Mouse (Mus musculus) spleen, adult 2 months (tissue): ENCODE data around the gene Capn12. TPM values are rescaled to one million over a fixed set of nuclear protein-coding genes. Genes with fewer than 3 reads are reported as not detected.

Source experiments
- DNase-seq, 2 experiments: peaks; one replicate each; pipeline versions ENCODE4 v3.0.0 to v3.0.0-alpha.2; 2012 to 2021; ENCODE audit warnings: low spot score in 2 of 2, low read depth in 1 of 2
- H3K27ac ChIP-seq: fragments of 200-500 bp; 2 replicates; pipeline ENCODE4 v1.5.1; 2012; ENCODE audit warnings: low read length, inconsistent platforms; ENCODE audit not compliant: insufficient read depth
- H3K27me3 ChIP-seq: fragments of 200-500 bp; 2 replicates; pipeline ENCODE4 v1.6.1; 2012; ENCODE audit warnings: mild to moderate bottlenecking, moderate library complexity, low read length, inconsistent platforms; ENCODE audit not compliant: control insufficient read depth, insufficient read depth
- H3K36me3 ChIP-seq: fragments of 200-500 bp; 2 replicates; pipeline ENCODE4 v1.6.1; 2012; ENCODE audit warnings: mild to moderate bottlenecking, low read length, inconsistent platforms; ENCODE audit not compliant: control insufficient read depth, insufficient read depth
- H3K4me1 ChIP-seq: fragments of 200-500 bp; 2 replicates; pipeline ENCODE4 v1.6.1; 2011; ENCODE audit warnings: inconsistent platforms; ENCODE audit not compliant: control insufficient read depth, insufficient read depth, insufficient read length
- H3K4me3 ChIP-seq: fragments of 200-500 bp; 2 replicates; pipeline ENCODE4 v1.5.1; 2011; ENCODE audit warnings: mild to moderate bottlenecking, inconsistent platforms; ENCODE audit not compliant: insufficient read depth, insufficient read length; ENCODE audit errors: extremely low read depth
- CTCF ChIP-seq: fragments of 200-500 bp; IDR thresholded peaks from 2 replicates; pipeline ENCODE4 v1.5.1; 2011; ENCODE audit warnings: mild to moderate bottlenecking, inconsistent platforms; ENCODE audit not compliant: insufficient read depth, insufficient read length, insufficient replicate concordance; ENCODE audit errors: extremely low read depth
- POLR2A ChIP-seq: fragments of 200-500 bp; IDR thresholded peaks from 2 replicates; pipeline ENCODE4 v1.6.1; 2011; ENCODE audit warnings: low read depth, low read length, inconsistent platforms
- WGBS: fragments of 180-500 bp; shearing (Covaris S2); methylation state at CpG from one replicate; pipeline ENCODE4 v1.1.7; 2018; 5-methylcytosine and 5-hydroxymethylcytosine counted together
- polyA plus RNA-seq: library from polyadenylated mRNA; depleted of rRNA; stranded (reverse); fragments of >200 nt; gene quantifications from 2 replicates; pipeline ENCODE4 v1.2.3, GENCODE M21; 2012

The Capn12 gene
- polyA plus RNA-seq, 1 experiment: 0.13 TPM

DNA sequence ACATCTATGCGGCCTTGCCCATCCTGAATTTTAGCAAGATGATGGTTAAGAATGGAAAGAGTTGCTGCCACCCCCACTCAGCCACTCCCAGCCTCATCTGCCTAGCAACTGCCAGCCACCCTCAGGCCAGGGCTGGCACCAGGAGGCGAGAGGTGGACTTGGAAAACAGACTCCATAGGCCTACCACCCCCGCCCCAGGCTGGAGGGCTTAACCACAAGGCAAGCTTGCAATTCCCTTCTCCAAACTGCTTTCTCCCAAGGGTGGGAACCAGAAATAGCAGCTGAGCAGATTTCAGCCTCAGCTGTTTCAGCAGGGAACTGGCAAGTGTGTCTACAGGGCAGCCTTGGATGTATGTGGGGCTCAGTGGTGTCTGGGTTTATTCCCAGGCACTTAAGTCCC is 21.6 kb downstream of the Capn12 start:
- no peaks in the 10 kb centered on the region for H3K4me1 ChIP-seq
- 91% methylated on average over 3 of the region's 3 CpGs for WGBS
- H3K36me3 ChIP-seq: peaks cover 55% of the 10 kb centered on the region
- H3K27ac ChIP-seq: no peak overlapping the region
- no peaks in the 10 kb centered on the region for H3K27me3 ChIP-seq
- no peak for DNase-seq
- no peak overlapping the region for H3K4me3 ChIP-seq
- no peak for TF ChIP-seq CTCF
- TF ChIP-seq POLR2A: no peak

DNA sequence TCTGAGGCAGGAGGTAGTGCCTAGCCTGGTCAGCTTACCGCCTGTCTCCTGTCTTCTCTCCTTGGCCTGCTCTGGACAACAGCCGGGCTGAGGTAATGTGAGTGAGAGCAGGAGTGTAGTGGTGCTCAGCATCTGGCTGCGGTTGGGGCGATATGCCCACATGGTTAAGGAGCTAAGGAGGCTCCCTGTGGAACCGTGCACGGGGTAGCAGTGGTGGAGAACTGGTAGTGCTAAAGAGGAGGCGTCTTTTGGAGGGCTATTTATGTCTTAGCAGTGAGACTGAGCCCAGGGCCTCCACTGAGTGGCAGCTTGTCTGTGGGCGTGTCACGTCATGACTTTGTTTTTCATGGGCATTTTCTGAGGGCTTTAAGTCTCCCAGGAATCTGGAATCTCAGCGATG is 22.6 kb downstream of the Capn12 start:
- no peaks in the 10 kb centered on the region for H3K27me3 ChIP-seq
- H3K4me3 ChIP-seq: no peak overlapping the region
- no peaks in the 10 kb centered on the region for H3K4me1 ChIP-seq
- H3K27ac ChIP-seq: no peak overlapping the region
- peaks cover 50% of the 10 kb centered on the region for H3K36me3 ChIP-seq
- TF ChIP-seq POLR2A (no peak), CTCF (no peak)
- no peak for DNase-seq
- 94% methylated on average over 10 of the region's 10 CpGs for WGBS

- WGBS: 84% methylated on average over 5 of the region's 5 CpGs
- Histone ChIP-seq H3K27ac (no peak overlapping the region), H3K4me1 (no peaks in the 10 kb centered on the region), H3K27me3 (no peaks in the 10 kb centered on the region), H3K36me3 (peaks cover 52% of the 10 kb centered on the region), H3K4me3 (no peak overlapping the region)
- TF ChIP-seq CTCF: no peak
- no peak for TF ChIP-seq POLR2A
- DNase-seq: no peak
These were observed 26.0 kb downstream of the Capn12 start for GRCm38 (mm10) chr7:28907195-28907594.

GRCm38 (mm10) chr7:28911632-28912031 is 30.4 kb downstream of the Capn12 start:
- Histone ChIP-seq H3K27me3 (no peaks in the 10 kb centered on the region), H3K36me3 (peaks cover 43% of the 10 kb centered on the region), H3K4me1 (no peaks in the 10 kb centered on the region), H3K4me3 (no peak overlapping the region), H3K27ac (peak overlapping the region; percentile 44)
- TF ChIP-seq POLR2A (no peak), CTCF (no peak)
- 83% methylated on average over 4 of the region's 4 CpGs for WGBS
- DNase-seq: no peak

DNA sequence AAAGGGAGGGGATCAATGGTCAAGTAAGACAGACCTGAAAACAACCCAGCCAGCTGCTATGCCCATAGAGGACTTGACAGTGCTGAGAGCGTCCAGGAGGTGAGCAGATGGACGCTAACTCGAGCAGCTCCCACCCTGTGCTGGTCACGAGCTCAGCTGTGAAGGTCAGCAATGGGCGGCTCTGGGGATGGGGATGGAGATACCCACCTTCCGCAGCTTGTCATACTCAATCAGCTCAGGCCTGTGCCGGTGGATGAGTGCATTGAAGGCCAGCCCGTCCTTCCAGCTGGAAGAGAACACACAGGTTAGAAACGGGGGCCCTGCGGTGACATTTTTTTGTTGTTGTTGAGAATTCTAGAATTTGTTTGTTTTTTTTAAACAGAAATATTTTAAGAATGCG is 31.9 kb downstream of the Capn12 start:
- Histone ChIP-seq H3K4me3 (no peak overlapping the region), H3K4me1 (no peaks in the 10 kb centered on the region), H3K27ac (no peak overlapping the region), H3K27me3 (no peaks in the 10 kb centered on the region), H3K36me3 (peaks cover 45% of the 10 kb centered on the region)
- TF ChIP-seq CTCF (no peak), POLR2A (no peak)
- no peak for DNase-seq
- 91% methylated on average over 11 of the region's 11 CpGs for WGBS

- TF ChIP-seq POLR2A (no peak), CTCF (peak; percentile 27; the same call in 1 of the 2 replicates)
- H3K4me3 ChIP-seq: no peak overlapping the region
- H3K36me3 ChIP-seq: peaks cover 37% of the 10 kb centered on the region
- no peak overlapping the region for H3K27ac ChIP-seq
- peak; percentile 11 to 15 for DNase-seq
- H3K27me3 ChIP-seq: no peaks in the 10 kb centered on the region
- H3K4me1 ChIP-seq: no peaks in the 10 kb centered on the region
These were observed 35.3 kb downstream of the Capn12 start for GRCm38 (mm10) chr7:28916491-28916890.

DNA sequence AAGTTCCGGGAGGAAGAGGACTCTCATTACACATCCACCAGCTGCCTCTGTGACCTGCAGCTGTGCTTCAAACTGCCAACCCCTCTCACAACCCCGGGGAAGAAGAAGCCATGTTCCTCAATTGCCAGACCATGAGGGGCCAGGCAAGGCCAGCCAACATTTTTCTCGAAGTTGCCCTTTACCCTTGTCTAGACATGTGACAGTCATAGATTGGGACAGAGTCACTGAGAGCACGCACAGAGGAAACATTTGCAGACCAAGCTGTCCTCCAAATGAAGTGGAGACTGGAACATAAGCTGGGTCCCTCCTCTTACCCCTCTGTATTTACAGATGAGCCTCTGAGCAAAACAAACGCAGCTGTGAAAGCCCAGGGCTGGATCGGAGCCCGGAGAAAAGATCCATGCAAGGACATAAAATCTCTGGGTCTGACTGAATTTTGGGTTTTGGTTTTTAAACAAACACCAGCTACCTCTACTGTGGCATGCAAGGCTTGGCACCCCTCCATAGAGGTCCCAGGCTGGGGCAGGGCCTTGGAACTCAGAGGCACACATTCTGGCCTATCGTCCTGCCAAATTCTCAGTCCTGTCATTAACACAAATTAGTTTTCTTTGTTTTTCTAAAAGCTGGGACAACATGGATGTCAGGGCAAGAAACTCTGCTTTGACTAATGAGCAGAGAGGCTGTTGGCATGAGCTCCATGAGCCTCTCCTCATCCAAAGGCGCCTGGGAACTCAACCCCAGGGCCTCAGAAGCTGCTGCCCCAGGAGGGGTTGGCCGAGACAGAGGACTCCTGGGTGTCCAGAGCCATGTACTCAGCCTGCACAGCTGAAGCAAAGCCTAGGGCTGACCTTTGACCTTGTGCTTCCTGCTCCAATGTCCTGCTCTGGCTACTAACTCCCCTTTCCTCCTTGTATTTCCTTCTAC is 36.5 kb downstream of the Capn12 start:
- Histone ChIP-seq H3K27ac (peak overlapping the region; percentile 33), H3K36me3 (peaks cover 32% of the 10 kb centered on the region), H3K4me1 (no peaks in the 10 kb centered on the region), H3K4me3 (no peak overlapping the region), H3K27me3 (no peaks in the 10 kb centered on the region)
- TF ChIP-seq CTCF (no peak), POLR2A (no peak)
- 81% methylated on average over 10 of the region's 10 CpGs for WGBS
- no peak for DNase-seq
